Mouse (Mus musculus) ovary, postnatal 10 days (tissue): ENCODE results near the gene Idh1.

ENCODE experiments used
- DNase-seq: peaks from one replicate; pipeline ENCODE4 v3.0.0; 2022; ENCODE audit warnings: low spot score

Gene Idh1

DNA sequence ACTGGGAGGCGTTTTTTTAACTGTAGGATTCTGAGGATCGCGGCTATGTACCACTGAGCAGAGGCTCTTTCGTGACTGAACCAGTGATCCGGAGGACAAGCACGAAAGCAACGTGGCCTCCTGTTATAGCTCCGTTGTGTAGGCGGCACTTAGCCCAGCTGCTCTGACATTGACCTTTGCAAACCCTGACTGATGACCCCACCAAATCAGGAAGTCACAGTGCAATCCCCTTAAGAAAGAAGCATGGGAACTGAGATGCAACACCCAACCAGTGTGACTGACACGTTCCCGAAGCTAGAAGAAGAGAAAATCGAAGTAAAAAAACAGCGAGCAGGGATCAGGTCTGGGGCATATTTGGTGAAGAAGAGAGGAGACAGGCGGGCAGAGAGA is 73.5 kb downstream of the Idh1 start:
- no peak for DNase-seq

DNA sequence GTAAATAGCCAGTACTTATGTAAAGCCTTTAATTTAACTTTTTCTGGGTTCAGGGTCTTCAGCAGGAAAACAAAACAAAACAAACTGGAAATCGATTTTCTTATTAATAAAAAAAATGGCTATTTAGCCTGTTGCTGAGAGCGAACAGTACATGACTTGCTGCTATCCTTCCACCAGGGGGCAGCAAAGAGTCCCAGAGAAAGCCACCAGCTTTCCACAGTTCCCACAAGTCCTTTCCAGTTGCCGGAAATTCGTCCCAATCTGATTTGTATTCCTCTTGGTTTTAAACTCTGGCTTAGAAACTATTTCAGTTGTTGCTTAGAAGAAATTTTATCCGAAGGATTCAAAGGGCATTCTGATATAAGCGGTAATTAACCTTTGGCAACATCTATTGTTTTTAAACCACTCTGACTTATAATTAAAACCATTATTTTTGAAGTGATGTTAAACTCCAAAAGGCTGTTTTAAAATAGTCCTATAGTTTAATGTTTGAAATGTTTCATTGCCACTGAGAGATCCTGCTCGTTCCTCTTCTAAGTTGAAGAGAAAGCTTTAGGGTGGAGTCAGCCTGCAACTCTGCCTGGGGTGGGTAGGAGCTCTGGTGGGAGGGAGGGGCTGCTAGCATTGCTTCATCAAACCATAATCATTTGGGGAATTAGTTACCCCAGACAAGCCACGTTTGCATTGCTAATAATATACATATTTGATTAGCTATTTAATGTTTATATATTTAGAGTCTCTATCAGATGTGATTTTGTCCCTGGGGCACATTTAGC is 74.1 kb downstream of the Idh1 start:
- no peak for DNase-seq

DNA sequence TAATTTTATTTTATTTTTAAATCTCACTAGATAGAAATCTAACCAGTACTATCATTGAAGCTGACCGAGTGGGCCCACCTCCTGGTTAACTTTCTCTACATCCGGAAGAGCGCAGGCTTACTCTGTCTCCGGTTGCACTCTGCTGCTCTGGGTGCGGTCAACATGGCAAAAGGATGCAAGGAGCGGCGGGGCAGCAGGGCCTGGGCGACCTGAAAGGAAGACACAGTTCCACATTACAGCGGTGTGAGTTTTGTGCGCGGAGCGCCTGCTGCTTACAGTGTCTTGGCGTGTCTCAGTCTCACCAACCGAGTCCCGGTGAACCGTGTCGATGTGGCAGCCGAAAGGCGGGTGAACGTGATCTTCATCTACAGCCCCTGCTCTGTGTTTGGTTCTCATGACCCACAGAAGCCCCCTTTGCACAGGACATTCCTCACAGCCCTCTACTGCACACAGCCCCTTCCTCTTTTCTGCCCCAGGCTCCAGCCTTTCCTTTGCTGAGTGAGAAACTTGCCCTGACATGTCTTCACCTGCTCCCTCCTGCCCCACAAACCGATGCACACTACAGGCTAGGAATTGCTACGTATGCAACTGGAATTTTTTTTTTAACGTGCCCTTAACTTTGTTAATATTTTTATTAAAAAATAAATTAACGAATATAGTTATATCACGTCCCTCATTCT is 76.4 kb downstream of the Idh1 start:
- no peak for DNase-seq

DNA sequence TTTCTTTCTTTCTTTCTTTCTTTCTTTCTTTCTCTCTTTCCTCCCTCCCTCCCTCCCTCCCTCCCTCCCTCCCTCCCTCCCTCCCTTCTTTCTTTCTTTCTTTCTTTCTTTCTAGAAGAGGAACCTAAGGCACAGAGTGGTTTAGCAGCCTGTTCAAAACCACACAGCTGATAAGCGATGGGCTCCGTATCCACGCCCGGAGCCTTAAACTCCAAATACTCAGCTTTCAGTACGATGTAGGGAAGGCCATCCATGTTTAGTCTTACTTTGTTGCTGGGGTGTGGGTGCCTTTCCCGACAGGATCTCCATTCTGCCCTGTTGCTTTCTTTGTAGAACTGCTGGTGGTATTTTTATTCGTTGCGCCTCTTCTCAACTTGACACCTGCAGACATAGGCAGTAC is 77.1 kb downstream of the Idh1 start:
- no peak for DNase-seq
